Mouse (Mus musculus): ENCODE data around the gene Fasn. TPM values are rescaled to one million over a fixed set of nuclear protein-coding genes. Genes with fewer than 3 reads are reported as not detected.

Fasn gene
- polyA plus RNA-seq, 1 experiment: 199 TPM

DNA sequence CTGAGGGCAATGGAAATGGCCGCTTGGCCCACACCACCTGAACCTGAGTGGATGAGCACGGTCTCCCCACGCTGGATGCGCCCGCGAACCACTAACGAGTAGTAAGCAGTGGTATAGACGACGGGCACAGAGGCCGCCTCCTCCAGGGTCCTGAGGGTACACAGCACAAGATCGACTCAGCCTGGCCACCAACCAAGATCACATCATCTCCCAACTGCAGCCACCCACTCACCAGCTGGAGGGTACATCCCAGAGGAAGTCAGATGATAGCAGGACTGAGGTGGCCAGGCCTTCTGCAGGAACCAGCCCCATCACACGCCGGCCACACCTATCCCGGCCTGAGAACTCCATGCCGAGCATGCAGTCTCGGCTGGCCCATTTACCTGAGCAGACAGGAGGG is 12.3 kb downstream of the Fasn start:
- Histone ChIP-seq H3K27me3 (ENCODE audit: control insufficient read depth, insufficient read depth, insufficient read length) (no peaks in the 10 kb centered on the region), H3K36me3 (ENCODE audit: control insufficient read depth, insufficient read depth) (peaks cover 98% of the 10 kb centered on the region), H3K4me3 (ENCODE audit: insufficient read depth, poor library complexity, severe bottlenecking) (no peak overlapping the region), H3ac (ENCODE audit: control insufficient read depth, insufficient read length, low read depth) (no peak overlapping the region), H3K79me3 (ENCODE audit: low read depth) (no peaks in the 10 kb centered on the region), H3K79me2 (ENCODE audit: control insufficient read depth, insufficient read depth) (peaks cover 9% of the 10 kb centered on the region)
- TF ChIP-seq MYOD1 (IDR thresholded peaks at IDR 0.05; ENCODE audit: control insufficient read depth, insufficient read length, low read depth): no peak
- no peak for TF ChIP-seq MYOG (IDR thresholded peaks at IDR 0.05; ENCODE audit: control insufficient read depth, extremely low read depth, insufficient read length)
- TF ChIP-seq USF1 (IDR thresholded peaks at IDR 0.05; ENCODE audit: low read depth): no peak
- TF ChIP-seq CTCF (IDR thresholded peaks at IDR 0.05; ENCODE audit: control insufficient read depth, insufficient read depth, insufficient read length): no peak
- TF ChIP-seq CEBPB (IDR thresholded peaks at IDR 0.05; ENCODE audit: low read depth): no peak

DNA sequence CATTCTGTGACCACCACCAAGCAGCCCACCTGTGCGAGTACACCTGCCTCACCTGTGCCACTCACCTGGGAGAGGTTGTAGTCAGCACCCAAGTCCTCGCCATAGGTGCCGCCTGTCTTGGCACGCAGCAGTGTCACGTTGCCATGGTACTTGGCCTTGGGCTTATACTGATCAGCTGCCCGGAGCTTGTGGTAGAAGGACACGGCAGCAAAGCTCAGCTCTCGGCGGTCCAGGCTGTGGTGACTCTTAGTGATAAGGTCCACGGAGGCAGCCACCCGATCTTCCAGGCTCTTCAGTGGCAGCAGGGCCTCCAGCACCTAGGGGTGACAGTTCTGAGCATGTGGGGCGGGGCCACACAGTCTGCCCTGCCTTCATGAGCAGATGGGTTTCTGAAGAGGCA is 16.3 kb downstream of the Fasn start:
- Histone ChIP-seq H3K79me2 (ENCODE audit: control insufficient read depth, insufficient read depth) (no peaks in the 10 kb centered on the region), H3ac (ENCODE audit: control insufficient read depth, insufficient read length, low read depth) (no peak overlapping the region), H3K4me3 (ENCODE audit: insufficient read depth, poor library complexity, severe bottlenecking) (no peak overlapping the region), H3K27me3 (ENCODE audit: control insufficient read depth, insufficient read depth, insufficient read length) (no peaks in the 10 kb centered on the region), H3K36me3 (ENCODE audit: control insufficient read depth, insufficient read depth) (peaks cover 75% of the 10 kb centered on the region), H3K79me3 (ENCODE audit: low read depth) (no peaks in the 10 kb centered on the region)
- TF ChIP-seq CEBPB (IDR thresholded peaks at IDR 0.05; ENCODE audit: low read depth) (no peak), MYOG (IDR thresholded peaks at IDR 0.05; ENCODE audit: control insufficient read depth, extremely low read depth, insufficient read length) (no peak), FOSL1 (IDR thresholded peaks at IDR 0.05; ENCODE audit: insufficient read depth, low read length, poor library complexity, severe bottlenecking) (no peak), CTCF (IDR thresholded peaks at IDR 0.05; ENCODE audit: control insufficient read depth, insufficient read depth, insufficient read length) (no peak), MAX (IDR thresholded peaks at IDR 0.05) (no peak), MYOD1 (IDR thresholded peaks at IDR 0.05; ENCODE audit: control insufficient read depth, insufficient read length, low read depth) (no peak), USF1 (IDR thresholded peaks at IDR 0.05; ENCODE audit: low read depth) (no peak)

DNA sequence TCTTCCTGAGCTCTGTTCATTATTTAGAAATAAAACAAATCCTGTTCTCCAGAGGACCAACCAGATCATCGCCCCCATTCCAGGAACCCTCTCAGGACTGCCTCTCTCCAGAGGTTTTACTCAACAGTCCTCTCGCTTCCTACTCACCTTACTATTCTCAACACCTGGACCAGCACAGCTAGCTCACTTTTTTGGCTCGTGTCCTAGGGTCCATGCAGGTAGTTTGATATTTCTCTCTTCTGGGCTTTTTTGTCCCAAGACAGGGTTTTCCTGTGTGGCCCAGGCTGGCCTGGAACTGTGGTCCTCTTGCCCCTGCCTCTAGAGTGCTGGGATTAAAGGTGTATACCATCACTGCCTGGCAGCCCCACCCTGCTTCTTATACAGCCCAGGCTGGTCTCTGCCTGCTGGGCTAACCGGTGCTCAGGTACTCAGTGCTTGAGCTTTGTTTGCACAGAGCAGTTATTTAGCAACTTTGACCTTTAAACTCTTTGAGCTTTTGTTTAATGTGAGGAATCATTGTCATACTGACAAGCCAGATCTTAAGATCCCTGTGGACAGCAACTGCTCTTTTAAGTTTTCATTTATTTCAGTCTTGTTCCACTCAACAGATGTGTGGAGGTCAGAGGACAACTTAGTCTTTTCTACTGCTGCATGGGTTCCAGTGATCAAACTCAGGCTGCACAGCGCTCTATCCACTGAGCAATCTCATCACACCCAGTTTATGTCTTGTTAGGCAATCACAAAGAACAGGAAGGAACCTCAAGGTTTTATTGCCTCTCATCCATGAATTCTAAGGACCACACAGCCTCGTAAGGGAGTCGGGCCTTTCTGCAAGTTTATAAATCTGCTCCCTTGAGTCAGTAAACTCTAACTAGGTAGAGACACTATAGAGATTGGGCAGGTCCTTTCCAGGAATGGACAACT is 18.7 kb downstream of the Fasn start:
- Histone ChIP-seq H3K27me3 (ENCODE audit: control insufficient read depth, insufficient read depth, insufficient read length) (no peaks in the 10 kb centered on the region), H3ac (ENCODE audit: control insufficient read depth, insufficient read length, low read depth) (no peak overlapping the region), H3K4me3 (ENCODE audit: insufficient read depth, poor library complexity, severe bottlenecking) (no peak overlapping the region), H3K79me2 (ENCODE audit: control insufficient read depth, insufficient read depth) (no peaks in the 10 kb centered on the region), H3K79me3 (ENCODE audit: low read depth) (no peaks in the 10 kb centered on the region), H3K36me3 (ENCODE audit: control insufficient read depth, insufficient read depth) (peaks cover 52% of the 10 kb centered on the region)
- TF ChIP-seq CEBPB (IDR thresholded peaks at IDR 0.05; ENCODE audit: low read depth): no peak
- TF ChIP-seq MYOG (IDR thresholded peaks at IDR 0.05; ENCODE audit: control insufficient read depth, extremely low read depth, insufficient read length): no peak
- no peak for TF ChIP-seq USF1 (IDR thresholded peaks at IDR 0.05; ENCODE audit: low read depth)
- TF ChIP-seq MAX (IDR thresholded peaks at IDR 0.05): no peak
- no peak for TF ChIP-seq CTCF (IDR thresholded peaks at IDR 0.05; ENCODE audit: control insufficient read depth, insufficient read depth, insufficient read length)
- no peak for TF ChIP-seq FOSL1 (IDR thresholded peaks at IDR 0.05; ENCODE audit: insufficient read depth, low read length, poor library complexity, severe bottlenecking)
- TF ChIP-seq MYOD1 (IDR thresholded peaks at IDR 0.05; ENCODE audit: control insufficient read depth, insufficient read length, low read depth): no peak

DNA sequence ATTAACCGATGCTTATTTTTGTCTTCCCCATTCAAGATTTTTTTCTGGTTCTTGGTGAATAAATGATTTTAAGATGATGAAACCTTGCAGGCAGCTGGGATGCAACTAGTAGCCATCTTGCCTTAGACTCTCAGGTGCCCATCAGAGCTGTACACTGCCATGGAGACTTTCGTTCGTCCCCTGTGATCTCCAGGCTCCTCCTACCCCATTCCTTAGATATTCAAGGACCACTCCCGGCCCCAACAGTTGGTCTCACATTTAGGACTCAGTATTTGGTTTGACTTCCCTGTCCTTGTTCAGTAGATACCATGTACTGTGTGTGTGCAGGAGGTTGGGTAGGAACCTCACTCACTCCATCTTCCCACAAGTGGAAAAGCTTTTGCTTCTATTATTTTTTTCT is 19.6 kb downstream of the Fasn start:
- peaks cover 44% of the 10 kb centered on the region for H3K36me3 ChIP-seq (ENCODE audit: control insufficient read depth, insufficient read depth)
- no peak overlapping the region for H3K4me3 ChIP-seq (ENCODE audit: insufficient read depth, poor library complexity, severe bottlenecking)
- no peaks in the 10 kb centered on the region for H3K79me2 ChIP-seq (ENCODE audit: control insufficient read depth, insufficient read depth)
- H3K27me3 ChIP-seq (ENCODE audit: control insufficient read depth, insufficient read depth, insufficient read length): no peaks in the 10 kb centered on the region
- H3ac ChIP-seq (ENCODE audit: control insufficient read depth, insufficient read length, low read depth): no peak overlapping the region
- no peak for TF ChIP-seq MAX (IDR thresholded peaks at IDR 0.05)
- TF ChIP-seq FOSL1 (IDR thresholded peaks at IDR 0.05; ENCODE audit: insufficient read depth, low read length, poor library complexity, severe bottlenecking): no peak
- no peak for TF ChIP-seq MYOD1 (IDR thresholded peaks at IDR 0.05; ENCODE audit: control insufficient read depth, insufficient read length, low read depth)
- TF ChIP-seq USF1 (IDR thresholded peaks at IDR 0.05; ENCODE audit: low read depth): no peak
- no peak for TF ChIP-seq CEBPB (IDR thresholded peaks at IDR 0.05; ENCODE audit: low read depth)
- TF ChIP-seq CTCF (IDR thresholded peaks at IDR 0.05; ENCODE audit: control insufficient read depth, insufficient read depth, insufficient read length): no peak
- no peak for TF ChIP-seq MYOG (IDR thresholded peaks at IDR 0.05; ENCODE audit: control insufficient read depth, extremely low read depth, insufficient read length)
- H3K79me3 ChIP-seq (ENCODE audit: low read depth): no peaks in the 10 kb centered on the region

DNA sequence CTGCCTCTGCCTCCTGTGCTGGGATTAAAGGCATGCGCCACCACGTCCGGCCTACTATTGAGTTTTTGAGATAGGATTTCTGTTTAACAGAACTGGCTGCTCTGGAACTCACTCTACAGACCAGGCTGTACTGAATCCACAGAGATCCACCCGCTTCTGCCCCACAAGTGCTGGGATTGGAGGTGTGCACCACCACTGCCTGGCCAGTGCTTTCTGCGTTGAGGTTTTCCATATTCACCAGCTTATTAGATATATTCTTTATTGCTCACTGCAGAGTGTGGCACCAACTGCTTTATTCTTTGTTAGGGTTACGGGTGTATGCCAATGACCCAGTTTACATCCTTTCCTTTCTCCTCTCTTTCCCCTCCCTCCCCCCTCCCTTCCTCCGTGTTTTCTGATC is 20.1 kb downstream of the Fasn start:
- Histone ChIP-seq H3K79me2 (ENCODE audit: control insufficient read depth, insufficient read depth) (no peaks in the 10 kb centered on the region), H3K36me3 (ENCODE audit: control insufficient read depth, insufficient read depth) (peaks cover 39% of the 10 kb centered on the region), H3K27me3 (ENCODE audit: control insufficient read depth, insufficient read depth, insufficient read length) (no peaks in the 10 kb centered on the region), H3K79me3 (ENCODE audit: low read depth) (no peaks in the 10 kb centered on the region), H3K4me3 (ENCODE audit: insufficient read depth, poor library complexity, severe bottlenecking) (no peak overlapping the region), H3ac (ENCODE audit: control insufficient read depth, insufficient read length, low read depth) (no peak overlapping the region)
- TF ChIP-seq FOSL1 (IDR thresholded peaks at IDR 0.05; ENCODE audit: insufficient read depth, low read length, poor library complexity, severe bottlenecking) (no peak), USF1 (IDR thresholded peaks at IDR 0.05; ENCODE audit: low read depth) (no peak), MYOG (IDR thresholded peaks at IDR 0.05; ENCODE audit: control insufficient read depth, extremely low read depth, insufficient read length) (no peak), CEBPB (IDR thresholded peaks at IDR 0.05; ENCODE audit: low read depth) (no peak), MYOD1 (IDR thresholded peaks at IDR 0.05; ENCODE audit: control insufficient read depth, insufficient read length, low read depth) (no peak), MAX (IDR thresholded peaks at IDR 0.05) (no peak), CTCF (IDR thresholded peaks at IDR 0.05; ENCODE audit: control insufficient read depth, insufficient read depth, insufficient read length) (no peak)

All from C2C12 (cell line).